Mouse (Mus musculus) layer of hippocampus, adult 2 months (tissue): ENCODE data around the gene Rab11b. TPM values are rescaled to one million over a fixed set of nuclear protein-coding genes. Genes with fewer than 3 reads are reported as not detected.

ENCODE experiments used
- DNase-seq, 2 experiments: peaks; one replicate each; pipeline ENCODE4 v3.0.0; 2022; ENCODE audit warnings: low spot score in 2 of 2
- H3K27ac ChIP-seq: fragments of 200-600 bp; 2 replicates; pipeline ENCODE4 v1.8.1; 2022
- H3K4me3 ChIP-seq: fragments of 200-600 bp; 2 replicates; pipeline ENCODE4 v1.8.1; 2022; ENCODE audit warnings: mild to moderate bottlenecking
- CTCF ChIP-seq: fragments of 200-600 bp; conservative IDR thresholded peaks from 2 replicates; pipeline ENCODE4 v1.8.1; 2022; ENCODE audit warnings: antibody characterized with exemption, mild to moderate bottlenecking, moderate library complexity
- total RNA-seq, 2 experiments: library from RNA; stranded (reverse); gene quantifications; 2 replicates each; pipeline ENCODE4 v1.2.3; 2021

Rab11b gene
- total RNA-seq, 2 experiments from 2014 or later = 306 to 322 TPM

GRCm38 (mm10) chr17:33781124-33781977 lies 21.0 kb upstream of the Rab11b start, which contains the start of gene Angptl4:
TSS of gene Angptl4 (minus strand) at chr17:33781830.
- peak in 1 of 2 experiments; percentile 42 for DNase-seq
- H3K4me3 ChIP-seq = peak within 1 kb of the TSS; percentile 55
- H3K27ac ChIP-seq = peak within 1 kb of the TSS; percentile 80
- peak; percentile 45 for TF ChIP-seq CTCF

- no peak for TF ChIP-seq CTCF
- Histone ChIP-seq H3K27ac (peak overlapping the region; percentile 80; the same call in 1 of the 2 replicates), H3K4me3 (peak overlapping the region; percentile 55)
- no peak for DNase-seq
Measured at GRCm38 (mm10) chr17:33780431-33780830, 20.1 kb upstream of the Rab11b start.

- Histone ChIP-seq H3K4me3 (peak overlapping the region; percentile 55), H3K27ac (peak overlapping the region; percentile 80)
- TF ChIP-seq CTCF = no peak
- DNase-seq = no peak
Measured at GRCm38 (mm10) chr17:33779967-33780295, 19.6 kb upstream of the Rab11b start.

GRCm38 (mm10) chr17:33779271-33779966 lies 19.1 kb upstream of the Rab11b start:
- DNase-seq = peak; percentile 87 to 91
- peak overlapping the region; percentile 55; the same call in 1 of the 2 replicates for H3K4me3 ChIP-seq
- peak overlapping the region; percentile 80 for H3K27ac ChIP-seq
- no peak for TF ChIP-seq CTCF

GRCm38 (mm10) chr17:33775287-33775686 lies 15.0 kb upstream of the Rab11b start:
- TF ChIP-seq CTCF = no peak
- no peak overlapping the region for H3K27ac ChIP-seq
- H3K4me3 ChIP-seq = no peak overlapping the region
- no peak for DNase-seq

GRCm38 (mm10) chr17:33774573-33775155 lies 14.3 kb upstream of the Rab11b start:
- Histone ChIP-seq H3K4me3 (no peak overlapping the region), H3K27ac (no peak overlapping the region)
- no peak for DNase-seq
- TF ChIP-seq CTCF = no peak

- Histone ChIP-seq H3K4me3 (no peak overlapping the region), H3K27ac (no peak overlapping the region)
- TF ChIP-seq CTCF = no peak
- no peak for DNase-seq
Measured at GRCm38 (mm10) chr17:33773871-33774572, 13.7 kb upstream of the Rab11b start.

GRCm38 (mm10) chr17:33773426-33773825 lies 13.1 kb upstream of the Rab11b start:
- no peak overlapping the region for H3K27ac ChIP-seq
- no peak for DNase-seq
- no peak for TF ChIP-seq CTCF
- no peak overlapping the region for H3K4me3 ChIP-seq

- no peak for DNase-seq
- no peak for TF ChIP-seq CTCF
- no peak overlapping the region for H3K27ac ChIP-seq
- no peak overlapping the region for H3K4me3 ChIP-seq
Measured at GRCm38 (mm10) chr17:33771617-33772016, 11.3 kb upstream of the Rab11b start.

GRCm38 (mm10) chr17:33766389-33766788 lies 6.1 kb upstream of the Rab11b start:
- no peak overlapping the region for H3K27ac ChIP-seq

GRCm38 (mm10) chr17:33759767-33760254 lies 519 bp downstream of the Rab11b start:
- peak overlapping the region; percentile 87 for H3K4me3 ChIP-seq
- DNase-seq = peak; percentile 87 to 89
- peak overlapping the region; percentile 98 for H3K27ac ChIP-seq
- no peak for TF ChIP-seq CTCF

More at GRCm38 (mm10) chr17:33766389-33766788, 6.1 kb upstream of the Rab11b start:
- H3K4me3 ChIP-seq = no peak overlapping the region
- no peak for TF ChIP-seq CTCF
- DNase-seq = no peak

- peak overlapping the region; percentile 68 for H3K27ac ChIP-seq
- H3K4me3 ChIP-seq = no peak overlapping the region; the same call in 1 of the 2 replicates
- no peak for TF ChIP-seq CTCF
- DNase-seq = no peak
Measured at GRCm38 (mm10) chr17:33757231-33757630, 3.1 kb downstream of the Rab11b start.
